Mouse (Mus musculus) inflammation-experienced regulatory T-cells, adult 6 months (primary cell): ENCODE data around the gene Cdkl3. TPM values are rescaled to one million over a fixed set of nuclear protein-coding genes. Genes with fewer than 3 reads are reported as not detected.

Experiments
- ATAC-seq: one replicate; pipeline ENCODE4 v1.8.0; 2017
- polyA plus RNA-seq, 3 experiments: library from polyadenylated mRNA; unstranded; fragments of 100-300 nt; shearing (Covaris generic); gene quantifications; one replicate each; pipeline ENCODE4 v1.2.1; 2017

The Cdkl3 gene
- polyA plus RNA-seq, 3 experiments from 2014 or later = 5.7 to 6.7 (median 6.2) TPM

DNA sequence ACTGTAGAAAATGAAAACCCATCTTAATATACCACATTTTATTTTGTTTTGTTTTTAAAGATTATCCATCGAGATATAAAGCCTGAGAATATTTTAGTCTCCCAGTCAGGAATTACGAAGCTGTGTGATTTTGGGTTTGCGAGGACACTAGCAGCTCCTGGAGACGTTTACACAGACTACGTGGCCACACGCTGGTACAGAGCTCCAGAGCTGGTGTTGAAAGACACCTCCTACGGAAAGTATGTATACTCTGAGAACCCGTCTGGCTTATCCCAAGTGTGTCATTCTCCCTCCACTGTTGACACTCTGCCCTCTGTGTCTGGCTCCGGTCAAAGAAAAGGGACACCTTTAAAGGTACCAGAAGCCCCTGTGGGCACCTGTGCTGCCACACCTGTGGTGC lies 14.2 kb downstream of the Cdkl3 start:
- no peak for ATAC-seq

DNA sequence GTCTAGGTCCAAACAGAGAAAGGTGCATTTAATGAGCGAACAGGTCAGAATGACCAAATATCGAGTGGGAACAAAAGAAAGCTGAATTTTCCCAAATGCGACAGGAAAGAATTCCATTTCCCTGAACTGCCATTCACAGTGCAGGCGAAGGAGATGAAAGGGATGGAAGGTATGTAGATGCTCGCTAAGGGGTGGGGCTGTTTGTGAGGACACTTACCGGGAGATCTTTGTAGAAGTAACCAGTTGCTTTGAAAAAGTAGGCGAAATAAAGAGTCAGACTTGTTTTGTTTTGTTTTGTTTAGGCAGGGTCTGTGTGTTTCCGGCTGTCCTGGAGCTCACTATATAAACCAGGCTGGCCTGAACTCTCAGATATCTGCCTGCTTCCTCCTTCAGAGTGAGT lies 28.3 kb downstream of the Cdkl3 start:
- no peak for ATAC-seq

DNA sequence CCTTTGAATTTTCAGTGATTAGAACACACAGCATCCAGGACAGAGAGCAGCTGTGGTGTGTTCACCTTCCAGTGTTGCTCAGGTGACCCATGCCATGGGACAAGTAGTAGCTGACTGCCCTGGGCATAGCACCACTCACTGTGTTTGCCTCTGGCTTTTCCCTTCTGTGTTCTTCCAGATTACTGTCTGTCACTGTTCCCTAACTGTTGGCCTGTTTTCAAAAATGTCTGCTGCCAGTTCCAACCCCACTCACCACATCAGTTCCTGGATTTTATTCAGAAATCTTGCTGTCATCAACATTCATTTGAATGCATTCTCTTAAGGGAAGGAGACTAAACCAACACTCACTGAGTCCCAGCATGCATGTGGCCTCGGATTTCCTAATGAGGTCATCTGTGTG lies 29.9 kb downstream of the Cdkl3 start:
- ATAC-seq = no peak

DNA sequence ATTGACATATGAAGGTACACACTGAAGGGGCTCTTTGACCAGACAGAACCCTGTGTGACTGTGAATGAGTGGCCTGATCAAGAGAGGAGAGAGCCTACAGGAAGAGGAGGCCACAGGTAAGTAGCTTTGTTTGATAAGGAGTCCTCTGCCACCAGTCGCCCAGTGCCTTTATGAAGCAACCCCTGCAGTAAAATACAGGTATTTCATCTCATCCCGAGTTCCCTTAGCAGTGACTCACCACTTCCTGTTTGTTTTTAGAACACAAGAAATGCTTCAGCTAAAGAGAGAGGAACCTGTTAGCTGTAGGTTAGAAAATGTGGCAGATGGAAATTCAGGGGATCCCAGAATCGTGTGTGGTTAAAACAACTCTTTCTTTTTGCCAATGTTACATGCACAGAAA lies 31.9 kb downstream of the Cdkl3 start:
- peak; percentile 83 for ATAC-seq

DNA sequence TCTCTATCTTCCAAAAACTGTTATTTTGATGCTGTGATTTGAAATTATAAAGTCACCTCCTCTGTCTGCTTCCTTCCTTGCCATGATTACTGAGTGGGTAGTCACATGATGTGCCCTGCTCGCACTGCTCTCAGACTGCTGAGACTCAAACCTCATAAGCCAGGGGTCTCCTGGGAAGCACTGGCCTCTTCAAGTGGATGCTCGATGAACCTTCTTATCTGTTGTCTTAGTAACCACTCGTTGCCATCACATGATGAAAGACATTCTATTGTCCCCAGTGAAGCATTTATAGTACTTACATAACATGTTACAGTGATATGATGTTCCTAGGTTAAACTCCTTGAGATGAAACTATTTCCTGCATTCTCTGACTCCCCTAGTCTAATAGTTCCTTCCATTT lies 33.6 kb downstream of the Cdkl3 start:
- no peak for ATAC-seq

DNA sequence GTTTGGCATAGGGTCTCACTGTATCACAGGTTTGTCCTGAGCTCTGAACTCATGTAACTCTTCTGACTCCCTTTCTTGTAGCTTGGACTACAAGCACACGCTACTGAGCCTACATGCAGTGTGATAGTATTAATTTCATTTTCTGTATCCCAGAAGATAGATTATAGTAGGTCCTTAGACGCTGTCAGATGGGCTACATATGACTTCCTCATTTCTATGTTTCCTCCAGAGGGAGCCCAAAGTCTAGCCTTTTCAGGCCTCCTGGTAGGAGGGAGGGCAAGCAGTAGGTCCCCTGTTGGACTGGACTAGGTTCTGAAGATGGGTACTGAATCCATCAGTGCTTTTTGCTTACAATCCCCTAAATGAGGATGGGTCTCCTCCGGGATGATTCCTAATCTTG lies 39.2 kb downstream of the Cdkl3 start:
- ATAC-seq = no peak

DNA sequence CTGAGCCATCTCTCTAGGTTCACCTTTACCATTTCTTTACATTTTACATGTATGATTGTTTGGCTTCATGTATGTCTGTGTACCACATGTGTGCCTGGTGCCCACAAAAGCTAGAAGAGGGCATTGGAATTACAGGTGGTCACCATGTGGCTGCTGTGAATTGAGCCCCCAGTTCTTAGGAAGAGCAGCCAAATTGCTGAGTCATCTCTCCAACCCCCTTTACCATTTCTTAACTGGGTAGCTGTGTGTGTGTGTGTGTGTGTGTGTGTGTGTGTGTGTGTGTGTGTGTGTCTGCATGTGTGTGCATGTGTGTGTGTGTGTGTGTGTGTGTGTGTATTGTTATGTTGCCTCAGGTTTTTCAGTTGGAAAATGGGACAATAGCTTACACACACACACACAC lies 40.1 kb downstream of the Cdkl3 start:
- no peak for ATAC-seq

DNA sequence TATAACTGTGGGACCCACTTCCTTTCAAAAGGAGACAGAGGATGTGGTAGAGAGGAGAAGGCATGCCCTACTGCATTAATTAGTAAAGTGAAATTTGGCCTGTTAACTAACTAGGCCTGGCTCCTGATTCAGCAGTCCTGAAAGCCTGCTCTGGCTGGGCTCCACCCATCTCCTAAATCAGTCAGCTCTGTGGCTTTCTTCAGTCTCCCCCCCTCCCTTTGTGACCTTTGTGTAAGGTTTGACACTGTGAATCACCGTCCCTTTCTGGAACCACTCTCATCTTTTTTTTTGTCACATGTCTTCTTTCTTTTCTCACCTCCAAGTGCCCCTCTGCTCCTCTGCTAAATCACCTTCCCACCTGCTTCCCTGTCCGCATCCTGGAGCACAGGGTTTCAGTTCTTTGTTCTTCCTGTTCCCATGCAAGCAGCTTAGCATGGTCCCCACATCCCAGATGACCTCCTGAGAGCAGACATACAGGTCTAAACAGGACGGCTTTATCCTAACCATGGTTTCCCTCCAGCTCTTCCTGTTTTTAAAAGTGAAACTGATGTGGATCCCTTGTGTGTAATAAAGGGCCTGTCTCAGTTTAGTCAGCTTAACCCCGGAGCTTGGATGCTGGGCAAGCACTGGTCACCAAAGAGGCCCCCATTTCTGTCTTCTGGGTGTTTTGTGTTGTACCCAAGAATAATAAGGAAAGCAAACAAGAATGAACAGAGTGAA lies 42.6 kb downstream of the Cdkl3 start:
- peak; percentile 93 for ATAC-seq

DNA sequence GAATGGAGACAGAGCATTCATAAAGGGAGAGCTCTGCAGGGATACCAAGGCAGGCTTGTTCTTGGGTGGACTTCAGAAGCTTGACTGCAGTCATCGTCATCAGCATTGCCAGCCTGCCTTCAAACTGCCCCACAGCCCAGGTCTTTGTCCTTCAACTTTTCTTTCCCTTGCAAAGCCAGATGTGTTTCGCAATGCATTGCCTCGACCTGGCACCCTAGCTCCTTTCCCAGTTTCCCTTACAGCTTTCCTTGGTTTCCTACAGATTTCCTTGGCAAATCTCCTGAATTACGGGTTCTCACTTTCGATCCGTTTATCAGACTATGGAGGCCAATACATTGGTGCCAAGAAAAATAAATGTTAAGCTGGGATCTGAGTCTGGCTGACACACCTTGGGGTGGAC lies 49.4 kb downstream of the Cdkl3 start:
- ATAC-seq = no peak

DNA sequence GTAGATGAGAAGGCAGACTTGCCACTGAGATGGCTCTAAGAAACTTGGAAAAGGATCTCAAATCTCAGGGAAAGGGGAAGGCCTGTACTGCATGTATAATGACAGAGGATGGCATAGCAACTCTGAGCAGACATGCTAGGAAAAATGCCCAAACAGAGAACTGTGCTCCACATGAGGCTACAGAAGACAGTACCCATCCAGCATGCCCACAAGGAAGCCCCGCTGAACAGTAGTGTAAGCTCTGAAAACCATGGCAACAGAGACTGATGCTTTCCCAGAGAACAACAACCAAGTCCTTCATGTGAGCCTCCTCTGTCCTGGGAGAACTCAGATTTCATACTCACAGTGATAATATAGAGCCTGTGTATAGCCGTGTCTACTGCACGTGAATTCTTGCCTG lies 50.7 kb downstream of the Cdkl3 start:
- ATAC-seq = no peak

DNA sequence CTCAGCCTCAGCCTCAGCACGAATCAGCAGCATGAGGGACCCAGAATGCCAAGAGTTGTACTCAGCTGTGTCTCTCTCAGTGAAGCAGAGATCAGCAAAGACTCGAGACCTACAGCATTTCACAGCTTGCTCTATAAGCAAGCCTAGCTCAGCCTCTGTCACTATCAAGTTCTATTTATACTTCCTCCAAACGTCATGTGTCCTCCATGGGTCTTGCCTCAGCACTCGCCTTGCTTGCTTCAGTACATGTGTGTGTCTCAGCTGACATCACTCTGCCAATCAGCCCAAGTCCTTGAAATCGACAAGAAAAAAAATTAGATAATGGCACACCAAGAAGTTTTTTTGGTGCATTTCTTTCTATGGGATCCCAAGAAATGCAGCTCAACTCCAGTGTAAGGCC lies 52.2 kb downstream of the Cdkl3 start:
- no peak for ATAC-seq

DNA sequence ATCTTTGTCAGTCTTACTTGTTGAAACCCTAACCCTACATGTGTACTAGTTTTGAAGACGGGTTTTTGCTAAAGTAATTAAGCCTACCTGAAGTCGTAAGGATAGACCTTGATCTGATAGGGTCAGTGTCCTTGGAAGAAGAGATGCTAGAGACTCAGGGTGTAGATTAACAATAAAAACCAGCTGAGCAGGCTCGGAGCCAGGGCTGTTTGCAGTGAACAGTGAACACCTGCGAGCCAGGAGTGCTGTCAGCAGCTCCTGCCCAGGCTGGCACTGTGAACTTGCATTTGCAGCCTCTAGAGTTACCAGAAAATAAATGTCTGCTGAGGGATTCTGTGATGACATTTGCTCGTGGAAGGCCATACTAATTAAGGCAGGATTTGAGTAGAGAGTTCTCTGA lies 55.0 kb downstream of the Cdkl3 start:
- ATAC-seq = no peak

DNA sequence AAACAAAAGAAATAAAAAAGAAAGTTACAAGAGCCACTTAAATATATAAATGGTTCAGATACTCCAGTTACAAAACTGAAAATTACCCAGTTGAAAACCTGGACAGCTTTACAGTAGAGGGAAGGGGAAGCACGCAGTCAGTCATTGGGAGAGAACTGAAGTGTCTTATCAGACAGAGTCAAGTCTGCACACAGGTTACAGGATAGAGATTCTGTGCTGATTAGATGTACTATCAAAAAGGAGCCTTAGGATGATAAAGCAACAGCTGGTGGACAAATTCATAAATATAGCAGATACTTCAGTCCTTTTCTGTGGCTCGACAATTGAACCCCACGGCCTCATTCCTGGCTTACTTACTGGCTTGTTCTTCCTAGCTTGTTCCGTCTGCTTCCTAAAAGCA lies 56.3 kb downstream of the Cdkl3 start:
- no peak for ATAC-seq

DNA sequence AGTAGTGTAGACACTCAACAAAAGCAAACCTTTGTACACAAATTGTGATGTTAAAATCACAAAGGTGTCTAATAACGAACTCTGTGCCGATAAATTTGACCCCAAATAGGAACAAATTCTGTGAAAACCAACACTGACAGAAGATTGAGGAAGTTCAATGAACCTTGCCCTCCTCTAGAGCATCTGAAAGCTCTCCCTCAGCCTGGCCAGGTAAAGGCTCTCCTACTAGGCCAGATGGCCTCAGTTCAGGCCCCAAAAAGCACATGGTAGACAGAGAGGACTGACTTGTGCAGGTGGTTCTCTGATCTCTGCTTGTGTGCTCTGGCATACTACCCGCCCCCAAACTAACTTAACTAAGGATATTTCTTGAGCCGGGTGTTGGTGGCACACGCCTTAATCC lies 58.4 kb downstream of the Cdkl3 start:
- ATAC-seq = no peak

DNA sequence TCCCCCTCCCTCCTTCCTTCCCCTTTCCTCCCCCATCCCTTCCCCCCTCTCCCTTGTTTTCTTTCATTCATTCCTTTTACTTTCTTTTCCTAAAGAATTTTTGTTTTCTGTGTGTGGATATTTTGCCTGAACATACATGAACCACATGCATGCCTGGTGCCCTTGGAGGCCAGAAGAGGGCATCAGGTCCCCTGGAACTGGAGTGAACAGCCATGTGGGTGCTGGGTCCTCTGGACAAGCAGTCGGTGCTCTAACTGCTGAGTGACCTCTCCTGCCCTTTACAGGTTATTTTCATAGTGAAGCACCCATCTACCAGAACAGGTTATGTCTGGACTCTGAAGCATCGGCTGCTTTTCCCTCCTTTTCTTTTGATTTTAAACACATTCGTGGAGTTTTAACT lies 60.4 kb downstream of the Cdkl3 start:
- ATAC-seq = no peak

DNA sequence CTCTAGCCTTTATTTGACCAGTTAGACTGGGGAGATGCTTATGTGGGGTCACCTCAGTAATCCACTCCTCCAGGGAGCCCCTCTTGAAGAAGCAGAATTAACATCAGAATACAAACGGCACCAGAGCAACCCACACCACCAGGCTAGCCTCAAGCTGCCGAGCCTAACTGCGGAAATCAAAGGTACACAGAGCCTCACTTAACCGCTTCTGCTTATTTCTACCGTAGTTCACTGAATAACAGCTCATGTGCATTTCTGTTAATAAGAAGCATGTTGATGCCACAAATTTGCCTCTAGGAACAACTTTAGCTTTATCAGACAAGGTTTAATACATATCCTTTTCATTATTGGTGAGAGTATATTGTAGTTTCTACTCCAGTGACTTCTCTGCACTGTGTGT lies 61.8 kb downstream of the Cdkl3 start:
- ATAC-seq = peak; percentile 58

DNA sequence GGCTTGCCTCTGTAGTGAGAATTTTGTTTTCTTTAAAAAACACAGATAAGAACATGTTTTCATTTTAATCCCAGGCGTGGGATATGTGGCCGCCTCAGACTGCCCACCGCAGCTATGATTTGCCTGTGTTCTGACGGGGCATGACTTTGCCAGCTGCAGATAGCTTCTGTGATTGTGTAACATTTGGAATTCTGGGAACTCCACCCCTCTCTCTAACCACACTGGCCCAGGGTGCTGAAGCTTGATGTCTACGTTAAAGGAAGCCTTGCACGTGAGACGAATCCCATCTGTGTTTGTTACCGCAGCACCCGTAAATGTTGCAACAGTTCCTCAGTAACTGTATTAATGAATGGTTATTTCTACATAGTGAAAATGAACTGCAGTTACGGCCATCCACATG lies 67.7 kb downstream of the Cdkl3 start:
- ATAC-seq = no peak

DNA sequence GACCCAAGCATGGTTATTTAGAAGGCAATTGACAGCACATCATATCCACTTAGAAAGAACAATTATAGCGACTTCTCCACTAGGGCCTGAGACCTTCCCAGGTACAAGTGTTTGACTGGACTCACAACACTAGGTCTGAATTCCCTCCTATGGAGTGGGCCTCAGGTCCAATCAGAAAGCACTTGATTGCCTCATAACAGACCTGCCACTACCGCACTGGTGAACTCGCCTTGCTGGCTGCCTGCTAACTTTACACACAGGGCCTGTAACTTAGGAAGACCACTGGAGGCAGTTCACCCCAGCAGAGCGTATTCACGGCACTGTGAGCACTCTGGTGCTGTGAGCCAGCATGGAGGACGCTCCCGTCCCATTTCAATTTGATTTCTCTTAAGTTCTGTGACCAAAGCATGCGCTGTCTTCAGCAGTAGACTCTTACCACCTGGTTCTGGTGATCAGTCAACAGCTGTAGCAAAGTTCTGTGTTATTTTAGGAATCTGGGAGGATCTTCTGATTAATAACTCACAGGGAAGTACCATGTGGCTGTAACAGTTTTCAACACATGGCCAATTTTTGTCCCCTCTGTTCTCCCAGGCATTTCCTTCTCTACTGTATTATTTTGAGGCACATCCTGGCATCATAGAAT lies 69.6 kb downstream of the Cdkl3 start:
- no peak for ATAC-seq

DNA sequence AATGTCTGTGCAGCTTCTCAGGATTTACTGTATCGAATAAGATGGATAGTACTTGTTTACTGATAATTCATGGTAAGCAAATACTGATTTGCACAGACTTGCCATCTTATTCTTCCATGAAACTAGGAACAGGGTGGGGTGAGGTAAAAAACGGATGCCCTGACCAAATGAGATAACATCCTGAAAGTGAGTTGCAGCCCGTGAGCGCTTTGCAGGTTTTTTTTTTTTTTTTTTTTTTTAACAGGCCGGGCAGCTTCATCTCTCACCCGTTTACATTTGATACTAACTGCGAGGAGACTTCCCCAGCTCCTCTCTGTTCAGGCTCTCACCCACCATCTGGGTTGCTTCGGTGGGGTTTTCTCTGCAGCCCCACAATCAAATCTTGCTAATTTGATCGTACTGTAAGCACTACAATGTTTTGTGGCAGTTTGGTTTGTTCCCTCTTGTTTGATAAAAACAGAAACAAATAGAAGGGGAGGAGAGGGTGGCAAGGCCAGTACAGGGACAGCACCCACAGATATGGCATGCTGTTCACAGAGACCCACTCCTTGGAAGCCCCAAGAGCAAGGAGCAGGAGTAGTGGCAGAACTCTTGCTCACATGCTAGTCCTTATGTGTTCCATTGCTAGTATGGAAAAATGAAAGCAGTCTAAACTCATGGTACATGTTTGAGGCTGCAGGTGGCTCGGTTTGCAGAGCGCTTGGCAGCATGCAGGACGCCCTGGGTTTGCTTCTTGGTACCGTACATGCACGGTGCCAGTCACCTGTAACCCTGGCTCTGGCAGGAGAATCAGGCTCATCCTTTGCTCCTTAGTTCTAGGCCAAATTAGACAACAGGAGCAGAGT lies 70.8 kb downstream of the Cdkl3 start:
- ATAC-seq = no peak

DNA sequence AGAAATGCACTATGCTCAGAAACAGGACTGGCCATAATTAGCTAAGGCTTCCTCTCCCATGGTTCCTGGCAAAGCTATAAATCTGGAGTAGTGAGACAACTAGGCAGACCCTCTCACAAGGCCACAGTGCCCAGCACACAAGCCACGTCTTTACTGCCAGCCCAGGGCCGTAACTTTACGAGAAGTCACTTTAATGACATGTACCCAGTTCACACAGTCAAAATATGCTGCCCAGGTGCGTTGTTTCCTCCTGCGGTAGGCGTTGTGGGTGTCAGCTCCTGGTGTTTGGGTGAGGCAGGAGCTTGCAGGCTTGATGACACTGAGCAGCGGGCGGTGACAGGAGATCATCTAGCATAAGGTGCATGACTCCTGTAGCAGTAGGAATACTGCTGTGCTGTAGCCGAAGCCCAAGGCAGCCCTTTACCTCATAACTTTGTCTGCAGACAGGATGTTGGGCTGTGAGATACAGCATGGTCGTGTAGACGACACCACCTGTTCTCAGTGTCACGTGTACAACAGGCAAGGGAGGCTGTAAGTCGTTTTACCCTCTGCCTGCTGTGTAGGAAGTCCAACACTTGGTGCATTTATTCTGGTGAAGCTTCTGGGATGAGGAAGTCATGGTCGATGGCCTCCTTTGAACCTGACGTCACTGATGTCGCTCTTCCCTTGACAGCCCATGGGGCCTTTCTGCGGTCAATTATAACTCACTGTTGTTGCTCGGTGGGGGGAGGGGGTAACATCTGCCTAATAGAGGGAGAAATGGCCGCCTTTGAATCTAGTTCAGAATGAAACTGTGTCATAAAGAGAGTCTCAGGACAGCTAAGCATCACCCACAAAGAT lies 72.0 kb downstream of the Cdkl3 start:
- peak; percentile 88 for ATAC-seq

DNA sequence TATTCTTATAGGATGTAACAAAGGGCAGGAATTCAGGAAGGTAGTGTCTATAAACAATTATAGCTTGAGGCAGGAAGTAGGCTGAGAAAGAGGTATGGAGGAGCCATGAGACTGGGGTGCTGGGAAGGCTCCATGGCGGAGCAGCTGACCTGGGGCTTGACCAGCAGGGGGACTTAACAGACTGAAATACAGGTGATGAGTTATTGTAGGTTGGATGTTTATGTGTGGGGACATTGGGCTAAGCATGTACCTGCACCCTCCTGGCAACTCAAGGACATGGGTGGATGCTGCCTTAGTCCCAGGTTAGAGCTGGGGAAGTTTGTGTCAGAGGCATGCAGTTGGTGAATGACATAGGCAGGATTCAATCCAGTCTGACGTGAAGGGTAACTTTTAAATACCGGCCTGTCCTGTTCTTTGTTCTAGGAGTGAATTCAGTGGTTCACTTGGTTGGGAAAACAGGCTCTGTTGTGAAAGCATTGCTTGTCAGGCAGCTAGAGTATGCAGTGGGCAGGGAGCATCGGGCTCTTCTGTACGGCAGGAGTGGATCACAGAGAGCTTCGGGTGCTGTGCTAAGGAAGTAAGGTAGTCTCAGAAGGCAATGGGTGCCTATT lies 72.8 kb downstream of the Cdkl3 start:
- ATAC-seq = no peak

DNA sequence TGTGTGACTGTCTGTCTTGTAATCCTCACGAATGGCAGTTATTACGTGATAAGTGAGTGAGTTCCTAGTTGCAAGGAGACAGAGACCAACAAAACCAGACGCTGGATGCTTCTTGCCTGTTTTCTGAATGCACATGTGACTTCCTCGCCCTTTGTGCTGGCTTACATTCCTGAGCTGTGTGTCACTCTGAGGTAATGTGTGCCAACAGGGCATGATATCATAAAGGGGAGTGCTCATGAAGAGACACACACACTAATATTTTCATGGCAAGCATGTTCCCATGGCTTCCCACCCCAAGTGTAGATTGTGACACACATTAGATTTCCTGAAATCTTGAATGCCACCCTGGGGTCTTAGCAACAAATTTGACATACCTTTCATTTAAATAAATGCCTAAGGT lies 73.9 kb downstream of the Cdkl3 start:
- ATAC-seq = no peak
